Mouse (Mus musculus) natural killer cell, adult 2 months (primary cell): ENCODE results near the gene Kcnj1.
A peak's percentile ranks its signal among the peaks of the same experiment; 100 is the strongest.

ENCODE experiments used
- DNase-seq, 2 experiments: peaks; one replicate each; pipeline ENCODE4 v3.0.0; 2022; ENCODE audit warnings: low spot score in 2 of 2

Gene Kcnj1

DNA sequence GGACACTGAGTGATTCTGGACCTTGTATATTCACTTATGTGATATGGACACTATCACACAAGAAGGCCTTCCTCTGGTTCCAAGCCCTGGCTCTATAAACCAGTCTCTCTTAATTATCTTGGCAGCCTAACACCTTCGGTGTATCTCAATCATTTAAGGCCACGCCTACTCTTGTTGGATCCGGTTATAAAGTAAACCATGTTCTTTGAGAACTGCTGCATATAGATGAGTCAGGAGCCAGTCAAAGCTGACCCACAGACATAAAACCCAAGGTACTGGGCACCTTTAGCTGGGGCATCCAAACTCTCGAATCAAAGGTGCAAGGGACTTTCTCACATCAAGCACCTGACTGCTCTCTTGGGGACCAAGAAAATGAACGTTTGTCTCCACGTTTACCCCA, at the start of gene Kcnj1:
TSS of gene Kcnj1 (plus strand) at position 292 of the 400 bp plus-strand sequence.
- DNase-seq = no peak

GRCm38 (mm10) chr9:32323610-32324009, 48.7 kb upstream of the Kcnj1 start:
- DNase-seq = no peak

DNA sequence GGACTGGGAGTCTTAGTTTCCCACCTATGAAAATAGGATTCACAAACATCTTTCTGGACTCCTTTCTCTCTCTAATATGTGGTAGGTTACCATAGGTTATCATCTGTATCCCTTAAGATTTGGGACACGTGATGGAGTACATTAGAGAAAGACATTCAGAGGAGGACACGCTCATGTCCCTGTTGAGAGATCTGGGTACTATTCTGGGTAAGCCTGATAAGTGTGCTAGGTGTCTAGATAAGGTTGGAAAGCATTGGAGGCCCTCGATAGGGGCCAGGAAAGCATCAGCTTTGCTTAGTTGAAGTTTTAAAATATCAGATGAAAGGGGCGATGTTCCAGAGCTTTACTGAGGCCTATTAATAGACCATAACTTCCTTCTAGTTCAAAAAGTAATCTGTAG, 43.5 kb upstream of the Kcnj1 start:
- DNase-seq = no peak

- no peak for DNase-seq
Observed at GRCm38 (mm10) chr9:32331162-32331561, 41.1 kb upstream of the Kcnj1 start.

DNA sequence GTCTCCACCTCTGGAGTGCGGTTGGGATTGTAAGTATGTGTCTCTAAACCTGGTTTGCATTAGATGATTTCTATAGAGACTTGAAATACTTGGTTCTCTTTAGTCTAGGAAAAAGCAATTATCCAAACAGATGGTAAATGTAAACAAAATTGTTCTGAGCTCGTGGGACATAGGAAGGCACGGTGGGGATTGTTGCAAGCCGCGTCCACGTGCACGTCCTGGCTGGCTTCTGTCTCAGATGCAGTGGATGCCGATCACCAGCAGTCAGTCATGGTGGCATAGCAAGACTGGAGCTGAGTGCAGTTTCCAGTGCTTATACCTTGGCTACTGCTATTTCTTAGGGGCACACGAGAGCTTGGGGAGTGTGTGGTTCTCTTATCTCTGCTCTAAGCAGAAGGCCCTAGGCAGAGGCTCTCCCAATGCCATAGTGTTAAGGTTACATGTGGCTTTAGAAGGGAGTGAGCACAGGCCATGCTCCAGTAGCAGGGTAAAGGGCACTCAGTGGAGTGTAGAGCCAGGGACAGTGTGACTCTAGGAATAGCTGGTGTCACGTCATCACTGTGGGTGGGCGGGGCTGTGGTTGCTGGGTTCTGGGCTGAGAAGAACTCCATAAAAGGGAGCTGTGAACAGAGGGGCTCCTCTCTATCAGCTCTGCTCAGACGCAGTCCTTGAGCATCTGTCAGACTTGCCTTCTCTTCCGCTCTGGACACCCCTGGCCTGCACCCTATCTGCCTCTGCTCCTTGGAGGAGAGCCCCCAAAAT, 36.7 kb upstream of the Kcnj1 start:
- peak in 1 of 2 experiments; percentile 9 for DNase-seq

DNA sequence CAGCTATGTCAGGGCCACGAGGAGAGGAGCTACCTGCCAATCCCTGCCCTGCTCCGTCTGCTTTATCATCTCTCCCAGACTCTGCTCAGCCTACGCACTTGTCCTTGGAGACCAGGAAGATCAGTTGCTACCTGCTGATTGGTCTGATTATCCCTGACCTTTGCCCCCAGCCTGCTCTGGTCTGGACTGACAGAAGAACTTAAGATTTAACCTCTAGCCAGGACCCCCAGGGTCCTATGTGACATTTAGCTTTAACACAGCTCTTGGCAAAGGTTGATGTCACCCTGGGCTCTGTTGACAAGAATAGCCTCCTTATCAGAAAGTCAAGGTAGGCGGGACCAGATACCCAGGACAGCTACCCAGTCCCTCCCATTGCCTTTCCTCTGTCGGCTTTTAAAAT, 31.5 kb upstream of the Kcnj1 start:
- DNase-seq = no peak

GRCm38 (mm10) chr9:32342929-32343328, 29.4 kb upstream of the Kcnj1 start:
- no peak for DNase-seq

DNA sequence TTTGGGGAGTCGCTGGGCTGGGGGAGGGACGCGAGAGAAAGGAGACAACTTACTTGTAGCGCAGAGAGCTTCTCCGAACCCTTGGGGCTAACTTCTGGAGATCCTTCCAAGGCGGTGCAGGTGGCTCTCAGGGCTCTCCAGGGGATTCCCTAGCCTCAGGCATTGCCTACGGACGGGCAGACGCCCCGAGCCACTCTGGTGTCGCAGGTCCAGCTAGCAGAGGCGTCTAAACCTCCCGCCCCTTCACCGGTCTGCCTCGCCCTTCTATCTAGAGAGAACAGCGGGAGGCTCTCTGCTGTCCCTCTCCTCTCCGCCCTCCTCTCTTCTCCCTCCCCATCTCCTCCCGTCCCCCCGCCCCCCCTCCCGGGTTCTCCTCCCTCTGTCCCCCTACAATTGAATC, 28.2 kb upstream of the Kcnj1 start, which contains the start of gene Kcnj5:
TSS of gene Kcnj5 (minus strand) at position 300 of the 400 bp plus-strand sequence.
- no peak for DNase-seq

DNA sequence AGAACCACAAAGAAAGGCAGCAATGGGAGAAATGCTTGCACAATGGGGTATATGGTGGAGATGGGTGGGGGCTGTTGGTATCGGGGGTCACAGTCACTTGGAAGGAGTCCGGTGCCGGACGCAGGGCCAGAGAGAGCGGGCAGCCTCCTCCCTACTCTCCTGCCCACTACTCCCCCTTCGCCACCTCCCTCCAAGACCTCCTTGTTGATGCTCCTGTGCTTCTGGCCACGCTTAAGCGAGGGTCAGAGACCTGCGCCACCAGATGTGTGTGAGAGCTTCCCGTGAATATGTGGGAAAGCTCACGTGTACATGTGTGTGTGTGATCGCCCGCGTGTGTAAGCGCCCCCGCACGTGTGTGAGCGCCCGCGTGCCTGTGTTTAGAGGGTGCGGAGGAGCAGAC, 27.8 kb upstream of the Kcnj1 start:
- no peak for DNase-seq

DNA sequence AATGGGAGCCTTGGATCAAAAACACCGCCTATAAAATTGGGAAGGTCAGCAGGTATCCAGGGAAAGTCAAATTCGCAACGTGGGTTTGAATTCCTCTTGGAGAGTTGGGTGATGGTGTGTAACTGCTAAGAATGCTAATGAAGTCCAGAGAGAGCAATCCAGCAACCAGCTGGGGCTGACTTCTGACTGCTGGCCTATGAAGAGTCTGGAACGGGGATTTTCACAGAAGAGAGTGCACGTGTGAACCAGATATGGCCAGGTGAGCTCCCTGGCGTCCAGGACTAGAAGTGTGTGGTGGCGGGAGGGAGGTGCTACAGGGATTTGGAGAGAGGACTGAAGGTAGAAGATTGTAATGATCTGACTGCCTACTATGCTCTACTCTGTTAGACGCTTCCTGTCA, 24.2 kb upstream of the Kcnj1 start:
- DNase-seq = no peak

DNA sequence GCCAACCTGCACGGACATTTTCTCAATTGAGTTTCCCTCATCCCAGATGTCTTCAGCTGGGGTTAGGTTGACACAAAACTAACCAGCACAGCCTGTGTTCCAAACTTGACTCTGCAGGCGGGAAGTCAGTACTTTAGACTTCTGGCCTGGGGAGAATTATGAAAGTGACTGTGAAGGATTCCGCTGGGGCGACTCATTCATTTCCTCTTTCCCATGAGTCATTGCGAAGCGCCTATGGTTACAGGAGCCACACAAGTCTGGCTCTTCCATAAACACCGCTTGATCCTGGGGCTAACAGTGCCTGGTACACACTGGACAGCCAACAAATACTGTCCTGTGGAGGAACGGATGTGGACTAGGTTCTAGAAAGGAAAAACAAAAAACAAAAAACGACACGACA, 22.9 kb upstream of the Kcnj1 start:
- DNase-seq = no peak

GRCm38 (mm10) chr9:32350332-32350731, 22.0 kb upstream of the Kcnj1 start:
- peak; percentile 35 to 69 for DNase-seq

GRCm38 (mm10) chr9:32360770-32361169, 11.5 kb upstream of the Kcnj1 start:
- DNase-seq = no peak

DNA sequence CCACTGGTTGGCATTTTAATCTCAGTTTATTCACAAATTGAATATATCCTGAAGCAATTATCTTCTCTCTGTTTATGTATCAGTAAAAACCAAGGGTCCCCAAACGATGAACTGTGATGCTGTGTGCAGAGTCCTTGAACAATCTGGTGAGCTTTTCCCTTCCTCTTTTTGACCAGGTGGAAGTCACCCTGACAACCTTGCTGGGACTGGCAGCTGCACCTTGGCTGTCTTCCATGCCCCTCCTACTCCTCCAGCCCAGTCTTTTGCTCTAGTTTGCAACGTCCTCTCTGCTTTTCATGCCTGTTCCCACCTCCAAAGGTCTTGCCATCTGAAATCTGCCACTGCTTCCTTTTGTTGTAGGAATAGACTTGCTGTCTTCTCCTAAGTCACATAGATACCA, 3.5 kb upstream of the Kcnj1 start:
- DNase-seq = no peak

- no peak for DNase-seq
Observed at GRCm38 (mm10) chr9:32369388-32369787, 2.9 kb upstream of the Kcnj1 start.

DNA sequence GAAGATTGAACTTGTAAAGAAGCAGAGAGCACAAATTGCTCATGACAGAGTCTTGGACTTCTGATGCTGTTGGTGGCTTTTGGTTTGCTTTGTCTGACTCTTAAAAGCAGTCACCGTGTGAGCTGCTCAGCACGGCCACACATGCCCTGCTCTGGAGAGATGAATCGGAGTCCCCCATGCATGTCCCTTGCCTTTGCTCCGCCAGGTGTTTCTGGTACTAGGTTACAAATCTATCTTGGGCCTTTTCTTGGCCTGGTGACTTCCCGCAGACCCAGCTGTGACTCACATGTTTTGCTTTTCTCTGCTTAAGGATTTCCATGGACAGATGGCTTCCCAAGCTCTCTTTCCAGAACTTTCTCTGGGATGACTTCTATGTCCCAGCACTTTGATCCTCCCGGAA, 1.4 kb downstream of the Kcnj1 start:
- DNase-seq = no peak

GRCm38 (mm10) chr9:32376031-32376430, 3.7 kb downstream of the Kcnj1 start:
- no peak for DNase-seq

DNA sequence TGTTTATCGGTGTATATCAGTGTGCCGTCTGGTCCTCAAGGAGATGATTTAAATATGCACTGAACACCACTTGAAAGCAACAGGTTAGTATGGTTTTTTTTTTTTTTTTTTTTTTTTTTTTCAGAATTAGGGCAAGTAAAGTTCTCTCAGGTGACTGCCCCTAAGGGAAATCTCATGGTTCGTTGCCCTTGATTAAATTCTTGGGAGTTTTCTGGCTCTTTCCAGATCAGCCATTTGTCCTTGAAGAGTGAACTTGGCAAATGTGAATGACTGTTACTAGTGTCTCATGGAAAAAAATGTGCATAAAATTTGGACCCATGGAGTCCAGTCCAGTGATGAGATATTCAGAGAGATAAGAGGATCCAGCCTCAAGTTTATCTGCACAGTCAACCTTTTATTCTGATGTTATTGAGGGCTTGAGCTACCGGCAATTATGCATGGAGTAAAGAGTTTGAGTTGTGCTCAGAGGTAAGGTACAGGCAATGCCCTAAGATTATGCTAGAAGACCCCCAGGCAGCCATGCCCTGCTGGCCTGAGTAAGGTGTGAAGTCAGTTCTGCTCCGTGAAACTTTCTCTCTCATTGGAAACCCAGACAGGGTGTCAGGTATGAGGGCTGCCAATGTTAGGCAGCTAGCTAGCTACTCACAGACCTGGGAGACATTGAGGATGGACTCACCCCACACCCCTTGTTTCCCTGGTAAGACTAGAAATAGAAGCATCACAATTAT, 4.7 kb downstream of the Kcnj1 start:
- DNase-seq = no peak

DNA sequence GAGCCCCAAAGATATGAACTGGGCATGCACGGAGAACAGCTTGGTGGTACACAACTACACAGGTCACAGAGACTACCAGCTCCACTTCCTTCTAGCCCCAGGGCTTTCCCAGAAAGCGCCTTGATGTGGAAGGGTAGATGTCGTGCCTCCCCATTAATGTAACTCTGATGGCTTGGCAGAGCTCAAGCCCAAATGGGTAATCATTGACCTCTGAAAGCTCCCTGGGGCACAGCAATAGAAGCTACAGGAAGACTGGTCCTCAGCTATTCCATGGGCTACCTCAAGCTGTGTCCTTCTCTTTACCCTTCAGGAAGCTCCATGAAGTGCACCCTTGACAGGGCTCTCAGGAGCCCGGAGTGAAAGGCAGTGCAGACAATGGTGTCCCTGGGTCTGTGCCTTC, 12.6 kb downstream of the Kcnj1 start:
- DNase-seq = no peak

DNA sequence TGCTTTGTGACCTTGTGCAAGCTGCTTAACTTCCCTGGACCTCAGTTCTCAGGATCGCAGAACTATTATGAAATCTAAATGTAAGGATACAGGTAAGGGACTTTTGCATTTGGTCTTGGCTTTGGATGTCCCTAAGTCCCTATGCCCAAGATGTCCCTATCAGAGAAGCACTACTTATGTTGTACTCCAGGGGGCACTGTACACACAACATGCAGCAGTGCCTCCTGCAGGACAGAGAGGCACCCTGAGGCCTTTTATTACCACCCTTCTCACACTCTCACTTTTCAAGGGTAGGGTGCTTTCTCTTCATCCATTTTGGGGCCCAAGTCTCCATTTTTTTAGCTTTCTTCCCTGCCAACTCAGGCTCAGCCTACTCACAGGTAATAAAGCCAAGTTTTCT, 15.8 kb downstream of the Kcnj1 start:
- peak; percentile 37 to 55 for DNase-seq

DNA sequence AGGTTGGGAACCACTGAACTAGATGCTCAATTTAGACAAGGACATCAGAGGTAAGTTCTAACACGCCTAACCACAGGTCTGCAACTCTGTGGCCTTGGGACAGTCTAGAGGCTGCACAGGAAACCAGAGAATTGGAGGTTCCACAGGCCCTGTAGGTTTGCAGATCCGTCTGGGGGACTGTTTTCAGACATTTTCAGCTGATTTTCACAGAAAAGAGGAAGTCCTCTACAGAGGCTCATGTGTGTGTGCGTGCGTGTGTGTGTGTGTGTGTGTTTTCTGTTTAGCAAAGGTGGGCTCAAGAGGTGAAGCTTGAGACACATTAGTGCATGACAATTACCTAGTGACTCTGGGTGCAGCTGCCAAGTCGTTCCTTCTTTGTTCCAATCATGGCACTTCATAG, 18.8 kb downstream of the Kcnj1 start:
- DNase-seq = peak; percentile 23 to 76

GRCm38 (mm10) chr9:32391701-32392100, 19.4 kb downstream of the Kcnj1 start:
- DNase-seq = no peak

- DNase-seq = peak in 1 of 2 experiments; percentile 37
Observed at GRCm38 (mm10) chr9:32392716-32393115, 20.4 kb downstream of the Kcnj1 start.
